Mouse (Mus musculus): ENCODE measurements around the gene Sox8.

Gene Sox8

GRCm38 (mm10) chr17:25555666-25556629 is 14.5 kb downstream of the Sox8 start:
- ATAC-seq (ENCODE audit: low TSS enrichment), result peak; percentile 86

DNA sequence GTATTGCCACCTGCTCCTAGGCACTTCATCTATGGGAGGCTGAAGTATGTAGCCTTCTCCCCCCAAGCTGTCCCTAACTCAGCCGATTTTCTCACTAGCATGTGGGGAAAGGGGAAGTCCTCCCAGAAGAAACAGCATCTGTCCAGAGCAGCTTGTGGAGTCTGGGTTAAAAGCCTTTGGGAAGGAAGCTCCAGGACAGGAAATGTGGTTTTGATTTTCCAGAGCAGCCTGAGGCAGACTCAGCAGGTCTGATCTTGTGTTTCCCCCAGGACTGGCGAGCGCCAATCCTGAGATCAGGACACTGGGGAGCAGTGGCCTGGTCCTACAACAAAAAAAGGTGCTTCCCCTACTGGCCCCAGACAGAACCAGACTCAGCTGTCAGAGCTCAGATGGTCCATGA is 15.3 kb downstream of the Sox8 start:
- no peak for ATAC-seq (ENCODE audit: low TSS enrichment)

GRCm38 (mm10) chr17:25551313-25551712 is 19.2 kb downstream of the Sox8 start:
- no peak for ATAC-seq (ENCODE audit: low TSS enrichment)

DNA sequence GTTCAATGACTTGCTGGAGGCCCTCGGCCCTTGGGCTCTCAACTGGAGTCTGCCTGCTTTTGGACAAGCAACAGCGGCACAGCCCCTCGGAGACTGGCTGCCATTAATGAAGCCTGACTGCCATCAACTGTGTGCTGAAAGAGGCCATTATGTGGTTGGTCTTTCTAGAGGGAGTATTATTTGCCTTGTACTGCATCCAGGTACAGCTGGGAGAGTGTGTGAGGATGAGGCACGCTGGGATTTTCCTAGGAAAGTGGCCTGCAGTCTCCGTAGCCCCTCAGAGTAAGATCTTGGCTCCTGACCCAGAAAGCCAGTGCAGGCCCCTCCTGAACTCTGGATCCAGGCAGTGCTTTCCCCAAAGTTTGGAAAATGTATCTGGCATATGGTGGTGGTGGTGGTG is 20.5 kb downstream of the Sox8 start:
- ATAC-seq (ENCODE audit: low TSS enrichment), result no peak

DNA sequence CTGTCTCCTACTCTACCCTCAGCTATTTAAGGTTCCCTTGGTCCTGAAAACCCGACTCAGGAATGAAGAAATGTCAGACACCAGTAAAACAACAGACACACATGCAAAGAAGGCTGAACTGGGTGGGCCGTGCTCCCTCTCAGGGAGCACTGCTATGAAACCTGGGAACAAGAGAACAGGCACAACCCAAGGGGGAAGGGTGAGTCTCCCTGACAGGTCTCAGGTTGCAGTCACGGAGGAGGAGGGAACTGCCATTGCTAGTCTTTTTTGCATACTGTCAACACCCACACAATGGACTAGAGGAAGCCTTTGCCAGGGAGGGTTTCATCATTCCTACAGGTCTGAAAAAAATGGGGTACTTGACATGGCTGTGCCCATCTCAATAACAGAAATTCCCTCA is 23.5 kb downstream of the Sox8 start:
- ATAC-seq (ENCODE audit: low TSS enrichment), result peak; percentile 13; the same call in 1 of the 2 replicates

DNA sequence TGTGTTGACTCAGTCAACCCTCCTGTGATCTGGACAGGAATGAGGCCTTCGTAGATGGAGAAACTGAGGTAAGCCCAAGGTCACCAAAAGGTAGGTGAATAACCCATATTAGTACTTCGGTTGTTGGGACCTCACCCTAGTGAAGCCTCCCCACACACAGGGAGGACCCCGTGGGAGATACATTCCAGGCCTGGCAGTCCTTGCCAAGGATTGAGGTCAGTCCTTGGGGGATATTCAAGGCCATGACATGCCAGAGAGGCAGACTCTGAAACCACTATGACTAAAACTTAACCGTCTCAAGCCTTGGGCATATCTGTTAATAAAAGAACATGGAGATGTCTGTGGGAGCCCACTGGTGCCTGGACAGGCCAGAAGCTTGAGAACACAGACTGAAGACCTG is 28.7 kb downstream of the Sox8 start:
- no peak for ATAC-seq (ENCODE audit: low TSS enrichment)

- ATAC-seq (ENCODE audit: low TSS enrichment), result no peak
Observed at GRCm38 (mm10) chr17:25540731-25541130, 29.8 kb downstream of the Sox8 start.

DNA sequence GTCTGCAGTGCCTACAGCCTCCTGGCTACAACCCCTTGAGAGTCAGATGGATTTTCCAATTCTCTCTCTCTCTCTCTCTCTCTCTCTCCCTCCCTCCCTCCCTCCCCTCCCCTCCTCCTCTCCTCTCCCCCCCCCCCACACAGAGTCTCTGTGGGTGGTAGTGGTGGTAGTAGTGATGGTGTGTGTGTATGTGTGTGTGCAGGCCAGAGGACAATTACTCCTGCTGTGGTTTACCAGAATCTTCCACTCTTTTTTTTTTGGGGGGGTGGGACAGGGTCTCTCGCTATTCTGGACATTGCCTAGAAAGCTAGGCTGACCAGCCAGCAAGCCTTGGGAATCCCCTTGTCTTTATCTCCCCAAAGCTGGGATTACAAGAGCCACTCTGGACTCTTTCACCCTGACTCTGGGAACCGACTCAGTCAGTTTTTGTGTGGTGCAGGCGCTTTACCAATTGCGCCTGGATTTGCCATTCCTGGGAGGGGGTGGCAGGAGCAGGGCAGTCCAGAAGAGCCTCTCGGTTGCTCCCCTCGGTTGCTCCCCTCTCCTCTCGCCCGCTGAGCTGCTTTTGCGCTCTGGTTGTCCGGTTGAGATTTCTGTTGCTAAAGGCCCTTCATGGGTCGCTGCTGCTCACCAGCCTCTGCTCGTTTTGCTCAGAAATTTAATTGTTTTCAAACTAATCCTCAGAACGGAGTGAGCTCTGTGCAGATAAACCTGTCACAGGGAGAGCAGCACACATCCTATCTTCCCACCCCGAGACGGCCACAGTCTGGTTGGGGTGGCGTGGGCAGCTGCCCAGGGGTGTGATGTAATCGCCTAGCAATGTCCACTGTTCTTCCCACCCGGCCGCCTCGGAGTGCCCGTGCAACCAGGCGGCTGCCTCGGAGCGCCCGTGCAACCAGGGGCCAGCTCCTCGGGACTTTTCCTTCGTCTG is 31.3 kb downstream of the Sox8 start:
- peak; percentile 88; the same call in 1 of the 2 replicates for ATAC-seq (ENCODE audit: low TSS enrichment)

GRCm38 (mm10) chr17:25530357-25531022 is 40.0 kb downstream of the Sox8 start:
- no peak for ATAC-seq (ENCODE audit: low TSS enrichment)

GRCm38 (mm10) chr17:25522080-25522479 is 48.4 kb downstream of the Sox8 start:
- no peak for ATAC-seq (ENCODE audit: low TSS enrichment)

GRCm38 (mm10) chr17:25520492-25520891 is 50.0 kb downstream of the Sox8 start:
- no peak for ATAC-seq (ENCODE audit: low TSS enrichment)

DNA sequence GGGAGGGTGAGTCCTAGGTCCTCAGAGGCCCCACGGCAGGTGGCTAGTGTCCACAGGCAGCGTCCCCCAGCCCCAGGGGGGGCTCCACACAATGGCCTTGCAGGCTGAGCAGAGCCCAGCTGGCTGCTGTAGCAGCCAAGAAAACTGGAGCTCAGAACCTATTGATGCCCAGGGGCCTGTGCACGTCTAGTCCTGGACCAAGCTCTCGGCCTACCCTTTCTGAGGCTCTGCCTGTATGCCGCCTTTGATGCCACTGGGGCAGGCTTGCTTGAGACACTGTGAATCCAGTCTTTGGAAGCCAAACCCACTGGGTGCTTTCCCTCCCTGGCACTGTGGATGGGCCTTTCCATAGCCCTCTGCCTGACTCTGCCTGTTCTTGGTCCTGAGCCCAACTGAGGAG is 51.0 kb downstream of the Sox8 start:
- ATAC-seq (ENCODE audit: low TSS enrichment), result peak; percentile 38; the same call in 1 of the 2 replicates

DNA sequence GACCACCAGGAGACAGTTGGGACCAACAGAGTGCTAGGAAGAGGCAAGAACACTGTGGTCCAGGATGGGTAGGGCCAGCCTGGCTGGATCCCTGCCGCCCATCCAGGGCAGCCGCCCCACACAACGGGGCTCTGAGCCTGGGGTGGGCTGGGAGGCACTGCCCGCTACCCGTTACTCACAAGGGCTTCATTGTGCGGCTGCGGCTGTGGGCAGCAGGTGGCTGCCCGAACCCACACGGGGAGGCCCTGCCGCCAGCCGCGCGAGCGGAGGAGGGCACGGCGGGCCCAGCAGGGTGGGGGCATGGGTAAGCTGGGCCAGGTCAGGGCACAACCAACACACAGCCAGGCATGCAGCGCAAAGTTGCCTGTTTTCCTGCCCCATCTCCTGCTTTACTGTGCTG is 52.3 kb downstream of the Sox8 start:
- ATAC-seq (ENCODE audit: low TSS enrichment), result peak; percentile 82; the same call in 1 of the 2 replicates

DNA sequence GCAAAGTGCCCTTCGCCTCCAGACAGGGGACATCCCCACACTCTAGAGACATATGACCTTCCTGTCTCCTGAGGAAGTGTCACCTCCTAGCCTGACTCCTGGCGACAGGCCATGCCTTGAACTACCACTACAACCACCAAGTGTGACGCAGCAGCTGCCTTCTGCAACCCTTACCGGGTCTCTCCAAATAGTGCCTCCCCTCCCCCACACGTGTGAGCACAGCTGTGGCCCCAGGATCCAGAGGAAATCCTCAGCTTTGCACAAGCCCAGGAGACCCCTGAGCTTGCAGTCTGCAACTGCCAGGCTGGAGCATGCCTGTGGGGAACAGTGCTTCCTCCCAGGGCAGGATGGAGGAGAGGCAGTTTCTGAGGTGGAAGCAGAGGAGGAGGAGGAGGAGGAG is 54.2 kb downstream of the Sox8 start:
- no peak for ATAC-seq (ENCODE audit: low TSS enrichment)

Measured in frontal cortex, adult (tissue).